Mouse (Mus musculus): Measurements from ENCODE around the gene Exoc8. TPM values are rescaled to one million over a fixed set of nuclear protein-coding genes. Genes with fewer than 3 reads are reported as not detected.

Gene Exoc8
- polyA plus RNA-seq, 1 experiment from 2014 or later = 8.4 TPM

GRCm38 (mm10) chr8:124863729-124864128, 33.8 kb downstream of the Exoc8 start:
- Histone ChIP-seq H3K36me3 (peaks cover 44% of the 10 kb centered on the region), H3K9me3 (replicated peaks) (no peaks in the 10 kb centered on the region), H3K27ac (replicated peaks) (peak overlapping the region; percentile 98), H3K4me3 (peak overlapping the region; percentile 93), H3K27me3 (ENCODE audit: low read depth, poor library complexity, severe bottlenecking) (no peaks in the 10 kb centered on the region), H3K4me1 (peaks cover 34% of the 10 kb centered on the region)
- DNase-seq (ENCODE audit: low spot score) = no peak
- WGBS = 28% methylated on average over 8 of the region's 8 CpGs

- peaks cover 49% of the 10 kb centered on the region for H3K36me3 ChIP-seq
Observed at GRCm38 (mm10) chr8:124863163-124863677, 34.3 kb downstream of the Exoc8 start.

GRCm38 (mm10) chr8:124862321-124863162, 35.0 kb downstream of the Exoc8 start, which contains the start of the genes Gnpat and 2810004N23Rik:
Gnpat (plus strand) TSS chr8:124863033.
2810004N23Rik (minus strand) TSS chr8:124863120.
- 2% methylated on average over 55 of the region's 55 CpGs for WGBS
- H3K36me3 ChIP-seq = peaks cover 55% of the 10 kb centered on the region
- H3K9me3 ChIP-seq (replicated peaks) = no peaks in the 10 kb centered on the region

More at GRCm38 (mm10) chr8:124863163-124863677, 34.3 kb downstream of the Exoc8 start:
- Histone ChIP-seq H3K27ac (replicated peaks) (peak overlapping the region; percentile 98), H3K4me3 (peak overlapping the region; percentile 93), H3K4me1 (peaks cover 29% of the 10 kb centered on the region), H3K27me3 (ENCODE audit: low read depth, poor library complexity, severe bottlenecking) (no peaks in the 10 kb centered on the region), H3K9me3 (replicated peaks) (no peaks in the 10 kb centered on the region)
- WGBS = under 1% methylated on average over 33 of the region's 33 CpGs
- no peak for DNase-seq (ENCODE audit: low spot score)

GRCm38 (mm10) chr8:124860188-124860587, 37.3 kb downstream of the Exoc8 start:
- H3K27me3 ChIP-seq (ENCODE audit: low read depth, poor library complexity, severe bottlenecking) = no peaks in the 10 kb centered on the region
- H3K9me3 ChIP-seq (replicated peaks) = peaks cover 20% of the 10 kb centered on the region; the same call in 1 of the 2 replicates
- WGBS = 93% methylated on average over 3 of the region's 3 CpGs
- DNase-seq (ENCODE audit: low spot score) = no peak
- no peak overlapping the region for H3K27ac ChIP-seq (replicated peaks)
- peaks cover 24% of the 10 kb centered on the region for H3K4me1 ChIP-seq
- H3K4me3 ChIP-seq = no peak overlapping the region
- H3K36me3 ChIP-seq = peaks cover 67% of the 10 kb centered on the region

More at GRCm38 (mm10) chr8:124862321-124863162, 35.0 kb downstream of the Exoc8 start, which contains the start of the genes Gnpat and 2810004N23Rik:
- Histone ChIP-seq H3K27me3 (ENCODE audit: low read depth, poor library complexity, severe bottlenecking) (no peaks in the 10 kb centered on the region), H3K4me1 (peaks cover 27% of the 10 kb centered on the region), H3K27ac (replicated peaks) (peak within 1 kb of the TSS; percentile 98), H3K4me3 (peak within 1 kb of the TSS; percentile 93)
- peak; percentile 96 for DNase-seq (ENCODE audit: low spot score)

GRCm38 (mm10) chr8:124859466-124859865, 38.0 kb downstream of the Exoc8 start:
- H3K36me3 ChIP-seq = peaks cover 71% of the 10 kb centered on the region
- H3K27me3 ChIP-seq (ENCODE audit: low read depth, poor library complexity, severe bottlenecking) = no peaks in the 10 kb centered on the region
- H3K4me1 ChIP-seq = peaks cover 22% of the 10 kb centered on the region
- H3K4me3 ChIP-seq = no peak overlapping the region
- peaks cover 26% of the 10 kb centered on the region; the same call in 1 of the 2 replicates for H3K9me3 ChIP-seq (replicated peaks)
- no peak overlapping the region for H3K27ac ChIP-seq (replicated peaks)
- DNase-seq (ENCODE audit: low spot score) = no peak

GRCm38 (mm10) chr8:124853511-124853910, 44.0 kb downstream of the Exoc8 start:
- no peak overlapping the region for H3K4me3 ChIP-seq
- peaks cover 45% of the 10 kb centered on the region for H3K9me3 ChIP-seq (replicated peaks)
- H3K27ac ChIP-seq (replicated peaks) = no peak overlapping the region
- peaks cover 63% of the 10 kb centered on the region for H3K36me3 ChIP-seq
- 100% methylated on average over 1 of the region's 1 CpGs for WGBS
- H3K27me3 ChIP-seq (ENCODE audit: low read depth, poor library complexity, severe bottlenecking) = no peaks in the 10 kb centered on the region
- H3K4me1 ChIP-seq = no peaks in the 10 kb centered on the region
- DNase-seq (ENCODE audit: low spot score) = no peak

- H3K27me3 ChIP-seq (ENCODE audit: low read depth, poor library complexity, severe bottlenecking) = no peaks in the 10 kb centered on the region
- no peak for DNase-seq (ENCODE audit: low spot score)
- H3K4me3 ChIP-seq = no peak overlapping the region
- H3K36me3 ChIP-seq = peaks cover 52% of the 10 kb centered on the region
- H3K27ac ChIP-seq (replicated peaks) = no peak overlapping the region
- 92% methylated on average over 5 of the region's 5 CpGs for WGBS
- no peaks in the 10 kb centered on the region for H3K4me1 ChIP-seq
- H3K9me3 ChIP-seq (replicated peaks) = no peaks in the 10 kb centered on the region
Observed at GRCm38 (mm10) chr8:124845573-124845972, 51.9 kb downstream of the Exoc8 start.

GRCm38 (mm10) chr8:124845131-124845530, 52.4 kb downstream of the Exoc8 start:
- no peak for DNase-seq (ENCODE audit: low spot score)
- no peak overlapping the region for H3K27ac ChIP-seq (replicated peaks)
- peaks cover 57% of the 10 kb centered on the region for H3K36me3 ChIP-seq
- H3K4me1 ChIP-seq = no peaks in the 10 kb centered on the region
- H3K4me3 ChIP-seq = no peak overlapping the region
- H3K9me3 ChIP-seq (replicated peaks) = no peaks in the 10 kb centered on the region
- WGBS = 79% methylated on average over 3 of the region's 3 CpGs
- H3K27me3 ChIP-seq (ENCODE audit: low read depth, poor library complexity, severe bottlenecking) = no peaks in the 10 kb centered on the region

Other genes starting within 250 kb of the Exoc8 start
- gene 2310022B05Rik, start 234.3 kb downstream of the Exoc8 start, polyA plus RNA-seq (2016; fragmentation: Nextera tagmentation; extraction: Ambion mirVana) = 17.5 and 17.7 TPM in 2 replicates
- 53.3 and 56.0 TPM in 2 replicates for gene Ttc13, start 175.7 kb downstream of the Exoc8 start, polyA plus RNA-seq (2016; fragmentation: Nextera tagmentation; extraction: Ambion mirVana)
- 35.4 and 36.5 TPM in 2 replicates for gene Arv1, start 175.6 kb downstream of the Exoc8 start, polyA plus RNA-seq (2016; fragmentation: Nextera tagmentation; extraction: Ambion mirVana)
- 1.7 and 2.0 TPM in 2 replicates for gene Fam89a, start 145.9 kb downstream of the Exoc8 start, polyA plus RNA-seq (2016; fragmentation: Nextera tagmentation; extraction: Ambion mirVana)
- gene Trim67, start 104.6 kb downstream of the Exoc8 start, polyA plus RNA-seq (2016; fragmentation: Nextera tagmentation; extraction: Ambion mirVana) = 0.46 and 1.4 TPM in 2 replicates
- gene Gnpat, start 34.7 kb downstream of the Exoc8 start, polyA plus RNA-seq (2016; fragmentation: Nextera tagmentation; extraction: Ambion mirVana) = 149 and 156 TPM in 2 replicates
- gene 2810004N23Rik, start 34.6 kb downstream of the Exoc8 start, polyA plus RNA-seq (2016; fragmentation: Nextera tagmentation; extraction: Ambion mirVana) = 61.7 and 72.1 TPM in 2 replicates
- 10.6 and 14.7 TPM in 2 replicates for gene Sprtn, start 181 bp upstream of the Exoc8 start, polyA plus RNA-seq (2016; fragmentation: Nextera tagmentation; extraction: Ambion mirVana)
- 11.9 and 12.3 TPM in 2 replicates for gene Egln1, start 51.6 kb upstream of the Exoc8 start, polyA plus RNA-seq (2016; fragmentation: Nextera tagmentation; extraction: Ambion mirVana)
- gene Tsnax, start 115.3 kb upstream of the Exoc8 start, polyA plus RNA-seq (2016; fragmentation: Nextera tagmentation; extraction: Ambion mirVana) = 138 and 149 TPM in 2 replicates
- gene Disc1, start 156.5 kb upstream of the Exoc8 start, polyA plus RNA-seq (2016; fragmentation: Nextera tagmentation; extraction: Ambion mirVana) = 1.4 and 2.0 TPM in 2 replicates